Mouse (Mus musculus): ENCODE results near the gene Akap8.

Akap8 gene

DNA sequence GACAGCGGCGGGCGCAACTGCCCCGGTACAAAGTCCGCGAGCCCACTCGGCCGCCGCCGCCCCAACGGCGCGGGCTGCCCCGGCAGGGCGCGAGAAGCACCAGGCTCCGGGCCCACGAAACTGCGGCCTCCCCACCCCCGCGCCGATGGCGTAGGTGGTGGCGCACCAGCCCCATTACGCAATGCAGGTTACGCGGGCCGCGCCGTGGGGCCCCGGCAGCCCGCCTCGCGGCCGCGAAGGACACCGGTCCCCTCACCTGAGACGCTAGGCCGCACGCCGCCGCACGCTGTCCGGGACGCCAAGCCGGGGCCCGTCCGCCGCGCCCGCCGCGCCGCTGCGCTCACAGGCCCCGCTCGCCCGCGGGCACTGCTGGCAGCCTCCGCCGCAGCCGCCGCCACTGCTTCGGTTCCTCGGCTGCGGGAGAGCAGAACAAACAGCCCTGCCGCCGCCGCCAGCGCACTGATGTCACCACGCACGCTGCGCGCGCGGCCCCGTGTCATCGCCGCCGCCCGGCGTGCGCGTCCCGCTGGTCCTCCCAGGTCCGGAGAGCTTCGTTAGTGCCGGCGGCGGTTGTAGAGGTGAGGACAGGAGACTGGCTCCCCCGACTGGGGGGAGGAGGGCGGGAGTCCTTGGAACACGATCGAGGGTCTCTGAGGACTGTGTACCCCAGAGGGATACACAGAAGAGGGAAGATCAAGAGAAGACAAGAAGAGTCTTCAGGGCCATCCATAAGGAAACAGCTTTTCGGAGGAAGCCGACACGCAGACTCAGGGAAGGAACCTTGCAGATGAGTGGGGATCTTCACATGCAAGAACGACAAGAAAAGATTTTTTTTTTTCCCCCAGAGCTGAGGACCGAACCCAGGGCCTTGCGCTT is 36.5 kb downstream of the Akap8 start, which contains the start of gene Brd4:
Gene Brd4 (minus strand): TSS at position 461 of the 876 bp plus-strand sequence.
- DNase-seq (ENCODE audit: low spot score in 2 of 2), result peak; percentile 92 to 94

- peak; percentile 72 to 76 for DNase-seq (ENCODE audit: low spot score in 2 of 2)
Measured at GRCm38 (mm10) chr17:32283771-32284221, 37.2 kb downstream of the Akap8 start.

- no peak for DNase-seq (ENCODE audit: low spot score in 2 of 2)
Measured at GRCm38 (mm10) chr17:32283341-32283740, 37.7 kb downstream of the Akap8 start.

DNA sequence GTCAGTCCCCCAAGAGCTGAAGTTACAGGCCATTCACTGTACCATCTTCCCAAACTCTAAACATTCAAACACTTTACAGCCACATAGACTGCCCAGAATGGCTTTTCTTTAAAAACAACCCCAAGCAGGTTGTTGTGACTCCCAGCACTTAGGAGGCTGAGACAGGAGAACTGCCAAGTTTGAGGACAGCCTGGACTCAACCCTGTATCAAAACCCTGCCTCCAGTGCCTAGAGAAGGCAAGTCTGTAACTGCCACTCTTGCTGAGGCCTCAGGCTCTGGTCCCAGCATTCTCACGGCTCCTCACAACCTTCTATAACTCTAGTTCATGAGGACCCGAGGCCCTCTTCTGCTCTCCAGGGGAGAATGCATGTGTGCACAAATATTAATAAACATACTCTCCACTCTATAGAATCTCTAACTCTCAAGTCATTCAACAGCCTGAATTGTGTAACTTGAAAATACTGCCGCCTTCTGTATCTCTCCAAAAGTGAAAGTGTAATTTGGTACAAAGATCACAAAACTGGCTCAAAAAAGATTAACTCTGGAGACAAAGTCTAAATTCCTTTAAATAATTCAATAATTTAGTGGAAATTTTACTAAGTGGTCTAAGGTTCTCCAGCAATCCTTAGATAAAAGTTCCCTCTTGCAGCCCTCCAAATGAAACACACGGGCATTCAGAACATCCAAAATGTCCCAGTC is 39.3 kb downstream of the Akap8 start:
- DNase-seq (ENCODE audit: low spot score in 2 of 2), result no peak

- no peak for DNase-seq (ENCODE audit: low spot score in 2 of 2)
Measured at GRCm38 (mm10) chr17:32281126-32281525, 39.9 kb downstream of the Akap8 start.

GRCm38 (mm10) chr17:32280575-32280974 is 40.5 kb downstream of the Akap8 start:
- DNase-seq (ENCODE audit: low spot score in 2 of 2), result no peak

- DNase-seq (ENCODE audit: low spot score in 2 of 2), result no peak
Measured at GRCm38 (mm10) chr17:32277201-32277600, 43.8 kb downstream of the Akap8 start.

DNA sequence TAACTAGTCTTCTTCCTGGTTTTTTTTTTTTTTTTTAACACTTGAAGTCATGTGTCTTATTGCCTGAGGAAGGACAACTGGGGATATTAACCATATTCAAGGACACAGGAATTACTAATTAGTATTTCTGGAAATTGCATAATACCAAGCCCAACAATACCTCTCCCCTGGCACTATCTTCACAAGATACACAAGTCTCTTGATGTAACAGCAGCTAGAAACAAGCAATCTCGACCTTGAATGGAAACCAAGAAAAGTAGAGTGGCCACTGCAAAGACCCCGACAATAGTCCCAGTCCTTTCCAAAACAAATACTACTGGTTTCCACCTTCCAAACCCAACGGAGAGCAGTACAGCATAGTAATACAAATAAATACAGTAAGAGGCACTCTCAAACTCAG is 45.5 kb downstream of the Akap8 start:
- no peak for DNase-seq (ENCODE audit: low spot score in 2 of 2)

- no peak for DNase-seq (ENCODE audit: low spot score in 2 of 2)
Measured at GRCm38 (mm10) chr17:32269151-32269550, 51.9 kb downstream of the Akap8 start.

DNA sequence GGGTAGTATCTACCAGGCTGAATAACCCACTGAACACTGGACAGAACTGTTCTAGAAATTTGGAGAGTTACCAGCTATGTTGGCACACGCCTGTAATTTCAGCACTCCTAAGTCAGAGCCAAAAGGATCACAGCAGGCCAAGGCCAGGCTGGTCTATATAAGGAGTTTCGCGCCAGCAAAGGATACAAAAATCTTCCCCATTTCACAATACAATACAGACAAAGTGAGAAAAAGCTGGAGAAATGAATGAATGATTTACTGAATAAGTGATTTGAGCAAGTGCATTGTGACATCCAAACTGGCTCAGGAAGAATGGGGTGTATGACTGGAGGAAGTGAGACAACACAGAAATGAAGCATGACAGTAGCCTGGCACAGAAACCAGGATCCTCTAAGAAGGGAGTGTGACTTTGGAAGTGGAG is 52.5 kb downstream of the Akap8 start:
- DNase-seq (ENCODE audit: low spot score in 2 of 2), result no peak

DNA sequence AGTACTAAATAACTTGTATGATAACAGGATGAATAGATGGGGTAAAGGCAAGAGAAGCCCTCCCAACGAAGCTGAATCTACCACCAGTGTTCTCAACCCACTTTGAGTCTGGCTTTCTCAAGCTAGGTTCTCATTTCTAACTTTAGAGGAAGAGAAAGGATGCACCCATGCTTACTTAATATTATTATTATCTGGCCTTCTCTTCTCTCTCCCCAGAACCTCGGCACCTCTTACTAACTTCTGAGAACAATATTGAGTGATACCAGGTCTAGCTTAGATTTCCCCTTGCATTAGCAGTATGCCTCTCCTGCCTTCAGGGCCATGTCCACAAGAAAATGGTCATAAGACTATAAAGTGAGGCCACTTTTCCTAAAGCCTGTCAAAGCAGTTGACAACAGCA is 52.9 kb downstream of the Akap8 start:
- no peak for DNase-seq (ENCODE audit: low spot score in 2 of 2)

- DNase-seq (ENCODE audit: low spot score in 2 of 2), result no peak
Measured at GRCm38 (mm10) chr17:32267617-32268016, 53.4 kb downstream of the Akap8 start.

DNA sequence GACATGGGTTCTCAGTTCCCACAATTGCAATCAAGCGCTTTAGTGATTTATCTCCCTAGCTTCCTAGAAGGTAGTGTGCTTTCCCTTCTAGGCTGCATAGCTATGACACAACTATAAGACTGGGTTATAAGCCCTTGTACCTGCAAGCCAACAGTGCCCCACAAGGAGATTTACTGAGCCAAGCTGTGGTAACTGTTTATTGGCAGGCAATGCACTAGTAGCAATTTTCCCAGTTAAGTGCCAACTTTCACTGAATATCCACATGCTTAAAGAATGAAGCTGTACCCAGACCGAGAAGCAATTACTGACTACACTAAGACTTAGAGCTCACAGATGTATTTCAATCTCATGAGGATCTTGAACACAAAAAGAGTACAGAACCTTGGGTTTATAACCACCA is 57.4 kb downstream of the Akap8 start:
- DNase-seq (ENCODE audit: low spot score in 2 of 2), result no peak

- DNase-seq (ENCODE audit: low spot score in 2 of 2), result no peak
Measured at GRCm38 (mm10) chr17:32262831-32263559, 58.0 kb downstream of the Akap8 start.

DNA sequence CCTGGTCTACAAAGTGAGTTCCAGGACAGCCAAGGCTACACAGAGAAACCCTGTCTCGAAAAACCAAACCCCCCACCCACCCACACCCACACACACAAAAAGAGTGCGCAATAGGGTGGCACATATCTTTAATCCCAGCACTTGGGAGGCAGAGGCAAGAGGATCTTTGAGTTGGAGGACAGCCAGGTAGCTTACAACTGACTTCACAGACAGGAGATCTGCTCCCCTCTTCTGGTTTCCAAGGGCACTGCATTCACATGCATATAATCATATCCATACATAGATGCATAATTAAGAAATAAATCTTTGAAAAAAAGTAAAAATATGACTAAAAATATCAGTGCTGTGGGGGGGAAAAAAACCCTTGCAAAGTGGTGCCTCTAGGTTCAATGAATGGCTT is 62.2 kb downstream of the Akap8 start:
- DNase-seq (ENCODE audit: low spot score in 2 of 2), result no peak

- no peak for DNase-seq (ENCODE audit: low spot score in 2 of 2)
Measured at GRCm38 (mm10) chr17:32257944-32258343, 63.1 kb downstream of the Akap8 start.

DNA sequence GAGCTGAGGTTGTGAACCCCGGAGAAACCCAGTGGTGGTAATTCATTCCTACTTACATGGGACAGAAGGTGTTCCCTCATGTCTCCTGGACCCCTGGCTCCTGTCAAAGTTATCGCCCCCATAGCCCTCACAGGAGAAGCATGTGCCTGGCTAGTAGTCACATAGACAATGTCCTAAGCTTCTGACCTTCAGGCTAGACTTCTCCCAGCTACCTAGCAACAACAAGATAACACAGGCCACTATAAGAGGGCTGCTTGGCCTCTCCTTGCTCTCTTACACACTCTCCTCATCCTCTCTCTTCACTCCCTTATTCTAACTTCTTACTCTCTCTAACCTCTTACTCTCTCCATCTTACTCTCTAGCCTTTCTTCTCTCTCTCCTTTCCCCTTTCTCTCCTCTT is 63.6 kb downstream of the Akap8 start:
- DNase-seq (ENCODE audit: low spot score in 2 of 2), result no peak

DNA sequence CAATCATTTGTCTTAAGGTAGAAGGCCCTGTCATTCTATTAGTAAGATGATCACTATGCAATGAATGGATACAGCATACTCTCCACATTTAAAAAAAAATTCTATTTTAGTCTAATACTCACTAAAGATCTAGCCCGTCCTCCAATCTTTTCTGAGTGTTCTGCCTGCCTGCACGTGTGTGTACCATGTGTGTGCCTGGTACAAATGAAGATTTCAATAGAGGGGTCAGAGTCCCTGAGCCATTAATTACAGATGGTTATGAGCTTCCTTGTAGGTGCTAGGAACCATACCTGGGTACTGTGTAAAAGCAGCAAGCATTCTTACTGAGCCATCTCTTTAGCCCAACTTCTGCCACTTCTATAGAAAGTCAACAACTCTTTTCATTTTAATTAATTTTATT is 64.1 kb downstream of the Akap8 start:
- no peak for DNase-seq (ENCODE audit: low spot score in 2 of 2)

Measured in spleen, postnatal 10 days (tissue).